Mouse (Mus musculus) ZHBTc4 (cell line): ENCODE measurements around the gene Leng9.

Source experiments
- DNase-seq: peaks from one replicate; pipeline ENCODE4 v3.0.0-alpha.2; 2011; ENCODE audit warnings: low read depth, low spot score

Gene Leng9

DNA sequence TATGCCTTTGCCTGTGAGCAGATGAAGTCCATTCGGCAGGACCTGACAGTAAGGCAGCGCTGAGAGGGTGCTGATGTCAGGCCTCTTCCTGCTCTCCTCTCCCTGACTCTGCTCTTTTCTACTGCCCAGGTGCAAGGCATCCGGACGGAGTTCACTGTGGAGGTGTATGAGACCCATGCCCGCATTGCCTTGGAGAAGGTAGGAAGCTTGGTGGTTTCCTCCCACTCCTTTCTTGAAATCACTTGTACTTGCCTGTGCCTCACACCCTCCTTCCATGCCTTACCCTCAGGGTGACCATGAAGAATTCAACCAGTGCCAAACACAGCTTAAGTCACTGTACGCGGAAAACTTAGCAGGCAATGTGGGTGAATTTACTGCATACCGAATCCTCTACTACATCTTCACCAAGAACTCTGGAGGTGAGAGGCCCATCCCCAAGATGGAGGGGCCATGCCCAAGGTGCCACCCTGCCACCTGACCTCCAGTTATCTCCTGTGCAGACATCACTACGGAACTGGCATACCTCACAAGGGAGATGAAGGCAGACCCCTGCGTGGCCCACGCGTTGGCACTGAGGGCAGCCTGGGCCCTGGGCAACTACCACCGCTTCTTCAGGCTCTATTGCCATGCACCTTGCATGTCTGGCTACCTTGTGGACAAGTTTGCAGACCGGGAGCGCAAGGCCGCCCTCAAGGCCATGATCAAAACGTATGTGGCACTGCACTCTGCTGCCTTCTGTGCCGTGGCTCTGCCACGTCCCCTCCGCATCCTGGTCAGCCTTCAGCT lies 5.2 kb downstream of the Leng9 start:
- DNase-seq = no peak

GRCm38 (mm10) chr7:4144046-4144445 lies 6.1 kb downstream of the Leng9 start:
- DNase-seq = no peak

DNA sequence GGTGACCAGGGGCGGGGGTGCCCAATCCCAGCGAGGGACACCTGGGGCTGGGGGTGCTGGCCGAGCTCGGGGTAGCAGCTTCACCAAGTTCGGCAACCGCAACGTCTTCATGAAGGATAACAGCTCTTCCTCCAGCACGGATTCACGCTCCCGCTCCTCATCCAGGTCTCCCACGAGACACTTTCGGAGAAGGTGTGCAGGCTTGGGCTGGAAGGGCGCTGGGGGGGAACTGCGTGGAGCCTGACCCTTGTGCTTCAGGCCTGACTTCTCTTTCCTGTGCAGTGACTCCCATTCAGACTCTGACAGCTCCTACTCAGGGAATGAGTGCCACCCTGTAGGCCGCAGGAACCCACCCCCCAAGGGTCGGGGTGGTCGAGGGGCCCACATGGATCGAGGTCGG lies 6.7 kb downstream of the Leng9 start:
- DNase-seq = no peak

GRCm38 (mm10) chr7:4142796-4143445 lies 7.3 kb downstream of the Leng9 start:
- no peak for DNase-seq

DNA sequence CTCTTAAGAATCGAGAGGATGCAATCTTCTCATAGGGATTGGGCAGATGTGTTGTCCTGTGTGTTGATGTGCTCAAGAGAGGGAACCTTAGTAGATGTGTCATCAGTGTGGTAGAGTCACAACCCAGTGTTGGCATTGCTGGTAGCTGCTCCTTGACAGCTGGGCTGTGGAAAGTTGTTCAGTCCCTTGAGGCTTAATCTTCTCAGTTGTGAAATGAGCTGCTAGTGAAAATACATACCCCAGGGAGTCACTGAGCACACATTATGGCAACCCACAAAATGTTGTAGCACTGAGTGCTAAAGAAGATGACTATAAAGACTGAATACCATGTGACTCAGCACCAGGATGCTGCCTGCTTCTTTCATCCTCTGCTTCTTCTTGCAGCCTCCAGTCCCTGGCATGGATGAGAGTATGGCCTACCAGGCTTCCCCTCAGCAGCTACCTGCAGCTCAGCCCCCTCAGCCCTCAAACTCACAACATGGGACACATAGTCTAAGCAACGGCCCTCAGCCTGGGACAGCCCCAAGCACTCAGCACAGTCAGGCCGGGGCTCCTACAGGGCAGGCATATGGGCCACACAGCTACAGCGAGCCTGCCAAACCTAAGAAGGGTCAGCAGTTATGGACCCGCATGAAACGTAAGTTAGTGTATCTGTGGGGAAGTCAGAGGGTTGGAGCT lies 8.4 kb downstream of the Leng9 start:
- DNase-seq = no peak

DNA sequence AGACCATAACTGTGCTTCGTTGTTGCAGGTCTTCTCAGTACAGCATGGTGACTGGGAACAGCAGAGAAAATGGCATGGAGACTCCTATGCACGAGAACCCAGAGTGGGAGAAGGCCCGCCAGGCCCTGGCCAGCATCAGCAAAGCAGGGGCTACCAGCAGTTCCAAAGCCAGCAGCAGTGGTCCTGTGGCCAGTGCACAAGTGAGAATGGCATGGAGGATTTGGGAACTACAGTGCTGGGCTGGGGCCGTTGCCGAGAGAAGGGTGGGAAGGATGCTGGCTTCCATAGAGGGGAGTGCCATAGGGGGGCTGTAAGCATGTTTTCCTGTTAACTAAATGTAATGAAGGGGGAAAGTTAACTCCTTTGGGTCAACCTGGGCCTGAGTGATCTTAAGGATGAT lies 10.8 kb downstream of the Leng9 start:
- no peak for DNase-seq

GRCm38 (mm10) chr7:4138671-4139070 lies 11.5 kb downstream of the Leng9 start:
- DNase-seq = no peak

DNA sequence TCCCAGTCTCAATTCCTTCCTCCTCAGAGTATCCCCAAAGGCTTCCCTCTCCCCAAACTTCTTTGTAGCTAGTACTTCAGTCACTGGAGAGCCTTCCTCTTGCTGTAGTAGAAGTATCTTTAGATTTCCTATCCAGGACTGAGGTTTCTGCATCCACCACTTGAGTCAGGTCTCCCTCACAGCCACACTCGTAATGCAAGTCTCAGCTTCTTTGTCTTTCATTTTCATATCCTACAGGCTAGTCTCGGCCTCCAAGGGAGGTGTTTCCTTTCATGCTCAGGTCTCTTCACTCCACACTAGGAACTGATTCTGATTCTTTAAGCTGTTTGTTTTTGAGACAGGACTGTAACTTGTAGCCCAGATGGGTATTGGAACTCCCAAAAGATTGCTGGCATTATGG lies 12.0 kb downstream of the Leng9 start:
- DNase-seq = no peak

- DNase-seq = no peak
These were observed 12.4 kb downstream of the Leng9 start for GRCm38 (mm10) chr7:4137746-4138145.

DNA sequence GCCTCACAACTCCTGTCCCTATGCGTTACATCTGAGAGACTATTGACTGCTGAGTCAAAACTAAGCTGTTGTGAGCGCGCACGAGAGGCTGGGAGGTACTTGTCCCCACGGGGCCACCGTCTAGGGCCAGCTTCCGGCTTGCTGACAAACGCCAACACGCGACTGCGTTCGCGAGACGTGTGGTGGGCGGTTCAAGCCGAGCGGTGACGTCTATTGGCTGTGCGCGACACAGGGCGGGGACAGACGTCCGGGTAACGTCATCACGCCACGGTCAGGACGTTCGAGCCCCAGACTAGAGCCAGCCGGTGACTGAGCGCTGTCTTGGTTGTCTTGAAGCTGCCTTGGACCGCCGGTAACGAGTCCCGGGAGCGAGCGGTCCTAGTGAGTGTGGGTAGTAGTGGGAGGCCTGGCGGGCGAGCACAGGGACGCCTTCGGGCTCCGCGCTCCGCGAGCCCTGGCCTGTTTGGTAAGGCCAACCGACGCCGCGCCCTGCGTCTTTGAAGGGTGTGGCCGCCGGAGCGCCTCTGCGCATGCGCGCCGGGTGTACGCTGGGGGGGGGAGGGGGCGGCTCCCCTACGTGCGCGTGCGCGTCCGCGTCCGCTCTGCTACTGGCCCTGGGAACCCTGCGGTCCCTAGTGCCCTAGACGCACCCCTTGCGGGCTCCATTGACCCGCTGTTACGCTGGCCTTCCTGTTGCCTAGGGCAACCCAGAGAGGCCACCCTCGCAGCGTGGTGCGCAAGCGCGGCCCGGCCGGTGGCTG lies 13.2 kb downstream of the Leng9 start, which contains the start of gene Leng8:
Gene Leng8, plus strand, starts transcription at position 269 of the 761 bp plus-strand sequence.
- peak; percentile 99 for DNase-seq

DNA sequence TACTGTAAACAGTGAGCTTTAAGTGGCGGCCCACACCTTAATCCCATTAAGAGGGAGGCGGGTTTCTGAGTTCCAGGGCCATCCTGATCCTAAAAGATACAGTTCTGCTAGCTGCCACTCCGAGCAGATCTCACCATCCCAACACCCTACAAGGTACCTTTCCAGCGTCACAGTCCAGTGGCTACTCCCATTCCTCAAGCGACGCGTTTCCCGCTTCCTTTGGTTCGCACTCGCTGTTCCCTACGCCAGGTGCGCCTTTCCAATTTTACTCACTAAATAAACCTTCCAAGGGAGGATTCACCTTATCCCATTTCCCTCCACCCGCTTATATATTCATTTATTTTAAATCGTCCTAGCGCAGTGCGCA lies 13.8 kb downstream of the Leng9 start:
- no peak for DNase-seq

GRCm38 (mm10) chr7:4134911-4135310 lies 15.3 kb downstream of the Leng9 start:
- DNase-seq = peak; percentile 57

- DNase-seq = no peak
These were observed 17.2 kb downstream of the Leng9 start for GRCm38 (mm10) chr7:4132998-4133397.

- DNase-seq = no peak
These were observed 17.6 kb downstream of the Leng9 start for GRCm38 (mm10) chr7:4132581-4132980.

- no peak for DNase-seq
These were observed 18.2 kb downstream of the Leng9 start for GRCm38 (mm10) chr7:4131964-4132363.

- DNase-seq = peak; percentile 92
These were observed 19.3 kb downstream of the Leng9 start for GRCm38 (mm10) chr7:4130686-4131452.

DNA sequence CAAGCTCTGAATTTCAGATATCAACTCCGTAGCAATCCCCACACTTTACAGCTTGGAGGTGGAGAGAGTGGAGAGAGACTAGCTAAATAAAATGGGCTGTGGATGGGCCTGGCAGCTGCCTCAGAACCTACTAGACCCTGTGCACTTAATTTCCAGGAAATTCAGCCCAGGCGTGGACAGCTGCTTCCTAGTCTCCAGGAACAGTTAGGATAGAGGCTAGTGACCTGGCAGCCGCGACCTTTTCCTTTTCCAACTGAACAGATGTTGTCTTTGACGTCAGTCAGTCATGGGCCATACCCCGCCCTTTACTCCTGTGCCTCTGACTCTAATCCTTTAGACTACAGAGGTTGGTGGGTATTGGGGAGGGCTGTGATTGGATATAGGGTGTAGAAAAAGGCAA lies 21.3 kb downstream of the Leng9 start:
- DNase-seq = no peak

GRCm38 (mm10) chr7:4127894-4128293 lies 22.3 kb downstream of the Leng9 start:
- no peak for DNase-seq

GRCm38 (mm10) chr7:4126992-4127785 lies 23.0 kb downstream of the Leng9 start:
- DNase-seq = no peak

DNA sequence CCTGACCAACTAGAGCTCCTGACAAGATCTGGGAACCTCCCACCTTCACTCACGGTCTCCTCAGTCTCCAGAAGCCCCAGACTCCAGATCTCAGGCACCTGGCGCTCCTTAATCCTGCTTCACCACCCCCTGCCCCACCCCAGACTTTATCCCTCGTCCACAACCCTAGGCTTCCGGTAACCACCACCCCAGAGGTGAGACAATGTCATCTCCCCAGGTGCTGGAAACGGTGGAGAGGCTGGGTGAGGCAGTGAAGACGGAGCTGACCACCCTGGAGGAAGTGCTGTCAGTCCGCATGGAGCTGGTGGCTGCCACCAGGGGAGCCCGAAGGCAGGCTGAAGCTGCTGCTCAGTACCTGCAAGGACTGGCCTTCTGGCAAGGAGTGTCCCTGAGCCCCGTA lies 24.9 kb downstream of the Leng9 start:
- peak; percentile 78 for DNase-seq
